In genomic region chr15:88859206-88859970, GRCm38 (mm10) we compare ENCODE assay signal across 29 mouse cellular contexts. TPM values are rescaled to one million over a fixed set of nuclear protein-coding genes. Genes with fewer than 3 reads are reported as not detected.
DNase-seq lines count a peak whose midpoint lies in the region; ATAC-seq lines count a peak whose summit lies in the region.
"Had no signal": no experiment of that assay in that cellular context is flagged by ENCODE, and none has a peak within 500 bp of the region (broad histone marks: within the 10 kb centered on the region; RNA-seq: fewer than 3 reads in every experiment).

No protein-coding gene starts in this region.

- no peaks in the 10 kb centered on the region for H3K9me3 ChIP-seq in heart, embryonic 15.5 days (replicated peaks)
- no peaks in the 10 kb centered on the region for H3K9me3 ChIP-seq in heart, embryonic 11.5 days (replicated peaks; ENCODE audit: control insufficient read depth, low read length)
- H3K9me3 ChIP-seq: embryonic facial prominence, embryonic 10.5 days; embryonic facial prominence, embryonic 15.5 days; forebrain, embryonic 12.5 days; limb, embryonic 13.5 days; lung, embryonic 15.5 days; neural tube, embryonic 12.5 days; stomach, embryonic 15.5 days had no signal

- H3K4me2 ChIP-seq in heart, embryonic 15.5 days, result no peak overlapping the region
- H3K4me2 ChIP-seq in heart, embryonic 11.5 days, result no peak overlapping the region
- H3K4me2 ChIP-seq: embryonic facial prominence, embryonic 15.5 days; forebrain, embryonic 12.5 days; limb, embryonic 13.5 days; liver, embryonic 11.5 days; lung, embryonic 15.5 days; midbrain, embryonic 11.5 days; neural tube, embryonic 12.5 days; stomach, embryonic 15.5 days had no signal

- H3K4me3 ChIP-seq in heart, embryonic 15.5 days, result no peak overlapping the region
- no peak overlapping the region for H3K4me3 ChIP-seq in heart, embryonic 11.5 days (ENCODE audit: low read depth, low read length)
- H3K4me3 ChIP-seq: embryonic facial prominence, embryonic 10.5 days; embryonic facial prominence, embryonic 15.5 days; forebrain, embryonic 12.5 days; limb, embryonic 13.5 days; lung, embryonic 15.5 days; myocyte; neural tube, embryonic 12.5 days; stomach, embryonic 15.5 days had no signal

- peak; percentile 52 for DNase-seq in cerebellum, adult 11-12 months
- DNase-seq in cerebellum, adult 9-10 months, result no peak
- DNase-seq in heart, adult 11 months, result peak; percentile 90
- no peak for DNase-seq in heart, postnatal 4 days
- DNase-seq in ovary, adult 18-20 months (ENCODE audit: low spot score), result peak; percentile 54
- no peak for DNase-seq in ovary, postnatal 10 days (ENCODE audit: low spot score)
- DNase-seq: adrenal gland, adult 8-10 months; forebrain, postnatal 0 days; gastrocnemius, postnatal 10 days; kidney, adult 2 months; kidney, postnatal 4 days; right cerebral cortex, postnatal 25 days; thymus, adult 18-20 months; thymus, postnatal 25 days had no signal

- ATAC-seq in heart, embryonic 15.5 days (replicated peaks; ENCODE audit: insufficient number of reproducible peaks, insufficient read depth, low FRiP score, low read depth), result no peak
- no peak for ATAC-seq in heart, embryonic 11.5 days (replicated peaks; ENCODE audit: insufficient number of reproducible peaks, low FRiP score, low TSS enrichment)
- ATAC-seq: forebrain, postnatal 0 days; hindbrain, embryonic 16.5 days; midbrain, embryonic 16.5 days had no signal

- 0 out of 2 replicates have a peak overlapping the region, but pooled peaks have one; percentile 6 for H3K27ac ChIP-seq in heart, embryonic 15.5 days
- H3K27ac ChIP-seq in heart, embryonic 11.5 days (ENCODE audit: low read depth, low read length), result no peak overlapping the region
- H3K27ac ChIP-seq: embryonic facial prominence, embryonic 15.5 days; forebrain, embryonic 12.5 days; kidney, postnatal 0 days; limb, embryonic 13.5 days; lung, embryonic 15.5 days; neural tube, embryonic 12.5 days had no signal

- 57% methylated on average over 8 of the region's 8 CpGs for WGBS in heart, embryonic 15.5 days
- 58% methylated on average over 8 of the region's 8 CpGs for WGBS in heart, embryonic 11.5 days (ENCODE audit: insufficient replicate concordance)

- no peaks in the 10 kb centered on the region for H3K27me3 ChIP-seq in heart, embryonic 15.5 days
- H3K27me3 ChIP-seq in heart, embryonic 11.5 days (ENCODE audit: control insufficient read depth, insufficient read depth, low read length), result no peaks in the 10 kb centered on the region
- H3K27me3 ChIP-seq: embryonic facial prominence, embryonic 15.5 days; limb, embryonic 13.5 days; lung, embryonic 15.5 days; neural tube, embryonic 12.5 days; stomach, embryonic 15.5 days had no signal

- H3K9ac ChIP-seq in heart, embryonic 15.5 days, result no peak overlapping the region
- no peak overlapping the region for H3K9ac ChIP-seq in heart, embryonic 11.5 days (ENCODE audit: low read depth, low read length)
- H3K9ac ChIP-seq: embryonic facial prominence, embryonic 15.5 days; forebrain, embryonic 12.5 days; forebrain, postnatal 0 days; lung, embryonic 15.5 days; neural tube, embryonic 12.5 days; stomach, embryonic 15.5 days had no signal

- H3K36me3 ChIP-seq in heart, embryonic 15.5 days, result peaks cover 2% of the 10 kb centered on the region; the same call in 1 of the 2 replicates
- no peaks in the 10 kb centered on the region; the same call in 1 of the 2 replicates for H3K36me3 ChIP-seq in heart, embryonic 11.5 days (ENCODE audit: control insufficient read depth, insufficient read depth, low read length)
- H3K36me3 ChIP-seq: stomach, embryonic 15.5 days had no signal

- H3K4me1 ChIP-seq in heart, embryonic 15.5 days (replicated peaks), result peaks cover 42% of the 10 kb centered on the region
- peaks cover 32% of the 10 kb centered on the region for H3K4me1 ChIP-seq in heart, embryonic 11.5 days (ENCODE audit: control insufficient read depth, insufficient read depth, low read length)

RNA-seq across cellular contexts. Expression of gene Pim3, which starts 2.6 kb away (rescaled TPM):
- total RNA-seq in heart, postnatal 4 days (2021), result 10 to 100 TPM; 36.8 to 40.2 TPM
- 61.4 and 71.9 TPM in 2 replicates for polyA plus RNA-seq in heart, embryonic 15.5 days (2015; fragmentation: Nextera tagmentation; extraction: Ambion mirVana)
- 43.7 and 50.1 TPM in 2 replicates for polyA plus RNA-seq in heart, embryonic 11.5 days (2014; fragmentation: Nextera tagmentation; extraction: Ambion mirVana)

RNA-seq across cellular contexts. Expression of gene Creld2, which starts 39.9 kb away (rescaled TPM):
- 10 to 100 TPM; 20.2 to 25.7 TPM for total RNA-seq in heart, postnatal 4 days (2021)
- 47.5 and 62.1 TPM in 2 replicates for polyA plus RNA-seq in heart, embryonic 15.5 days (2015; fragmentation: Nextera tagmentation; extraction: Ambion mirVana)
- polyA plus RNA-seq in heart, embryonic 11.5 days (2014; fragmentation: Nextera tagmentation; extraction: Ambion mirVana), result 71.7 and 83.6 TPM in 2 replicates

RNA-seq across cellular contexts. Expression of gene Alg12, which starts 40.3 kb away (rescaled TPM):
- 1 to 10 TPM; 6.6 to 9.0 TPM for total RNA-seq in heart, postnatal 4 days (2021)
- polyA plus RNA-seq in heart, embryonic 15.5 days (2015; fragmentation: Nextera tagmentation; extraction: Ambion mirVana), result 8.6 and 11.2 TPM in 2 replicates
- polyA plus RNA-seq in heart, embryonic 11.5 days (2014; fragmentation: Nextera tagmentation; extraction: Ambion mirVana), result 11.6 and 12.5 TPM in 2 replicates

Comparison
In these comparisons a context has a peak if more than half of its experiments do, and no peak if none do; other contexts are left out.
1. DNase-seq: peak in cerebellum, adult 11-12 months (single experiment), heart, adult 11 months (single experiment) and ovary, adult 18-20 months (single experiment); none in cerebellum, adult 9-10 months (single experiment), heart, postnatal 4 days (single experiment) and ovary, postnatal 10 days (single experiment).